8 mouse cellular contexts compared by ENCODE assay signal in the genomic region with DNA sequence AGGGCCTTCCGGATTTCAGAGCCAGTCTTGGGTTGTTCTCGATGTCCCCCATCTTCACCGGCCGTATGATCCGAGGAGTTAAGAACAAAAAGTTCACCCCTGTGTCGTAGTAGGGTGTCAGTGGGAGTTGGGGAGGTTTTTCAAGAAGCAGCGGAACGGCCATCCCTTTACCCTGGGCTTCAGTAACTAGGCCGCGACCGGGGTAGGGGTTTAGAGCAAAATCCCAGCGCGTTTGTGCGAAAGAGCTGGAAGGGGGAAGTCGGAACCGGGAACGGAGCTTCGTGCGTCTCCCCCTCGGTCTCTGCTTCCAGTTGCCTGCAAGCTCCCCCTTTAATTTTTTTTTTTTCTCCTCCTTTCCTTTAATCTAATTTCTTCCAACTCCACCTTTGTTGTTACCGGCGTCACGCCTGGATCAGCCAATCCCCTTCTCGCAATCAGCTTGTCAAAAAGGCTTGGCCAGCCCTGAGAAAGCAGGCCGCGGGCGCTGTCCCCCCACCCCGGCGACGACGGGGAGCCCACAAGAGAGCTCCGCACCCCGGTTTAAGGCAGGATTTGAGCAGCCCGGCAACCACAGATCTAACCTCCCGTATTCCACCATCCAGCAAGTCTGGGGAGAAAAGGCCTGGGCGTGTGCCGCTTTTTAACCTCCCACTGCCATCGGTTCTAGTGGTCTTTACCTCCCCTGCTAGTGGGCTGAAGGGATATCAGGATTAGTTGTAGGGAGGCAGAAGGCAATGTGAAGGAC. TPM values are rescaled to one million over a fixed set of nuclear protein-coding genes. Genes with fewer than 3 reads are reported as not detected.
DNase-seq lines count a peak whose midpoint lies in the region; ATAC-seq lines count a peak whose summit lies in the region.

No protein-coding gene starts in this region.

- under 1% methylated on average over 38 of the region's 38 CpGs for WGBS in intestine, embryonic 16.5 days

- no peaks in the 10 kb centered on the region for H3K36me3 ChIP-seq in intestine, embryonic 16.5 days (ENCODE audit: control insufficient read depth, insufficient read depth, low read length)

- peaks cover 15% of the 10 kb centered on the region for H3K4me1 ChIP-seq in intestine, embryonic 16.5 days (ENCODE audit: control insufficient read depth, insufficient read depth, low read length)

- H3K9ac ChIP-seq in intestine, embryonic 16.5 days (ENCODE audit: low read depth, low read length): peak overlapping the region; percentile 100

- H3K4me2 ChIP-seq in intestine, embryonic 16.5 days (ENCODE audit: low read depth, low read length): peak overlapping the region; percentile 96

- intact Hi-C loops in left cerebral cortex, postnatal 25 days (cut with DNase I): loop anchor here (1.0 to 2.0 kb wide), 4 partner anchors 23 to 88 kb away; partner anchors contain the start of gene Rundc3a

- peak; percentile 94 for DNase-seq in adrenal gland, postnatal 14 days
- DNase-seq in embryo, embryonic 9.5 days (ENCODE audit: extremely low spot score): peak; percentile 82
- DNase-seq in gastrocnemius, postnatal 4 days (ENCODE audit: low spot score in 2 of 2): peak; percentile 67 to 81
- DNase-seq in left cerebral cortex, postnatal 25 days (ENCODE audit: low spot score in 2 of 2): peak; percentile 90 to 97
- DNase-seq in right cerebral cortex, postnatal 25 days: peak; percentile 90
- DNase-seq in urinary bladder, postnatal 4 days (ENCODE audit: low spot score in 2 of 2): peak; percentile 76 to 78

- peak overlapping the region; percentile 99 for H3K27ac ChIP-seq in intestine, embryonic 16.5 days (ENCODE audit: low read length)

- H3K4me3 ChIP-seq in intestine, embryonic 16.5 days (ENCODE audit: low read length): peak overlapping the region; percentile 99

- ATAC-seq in intestine, embryonic 16.5 days: peak; percentile 16; the same call in 1 of the 2 replicates
- peak; percentile 46 for ATAC-seq in megakaryocyte-erythroid progenitor cell, adult 5-6 weeks (replicated peaks; ENCODE audit: low FRiP score, low TSS enrichment, poor library complexity, severe bottlenecking)

- no peaks in the 10 kb centered on the region for H3K9me3 ChIP-seq in intestine, embryonic 16.5 days (ENCODE audit: control insufficient read depth, low read length)

- H3K27me3 ChIP-seq in intestine, embryonic 16.5 days (replicated peaks; ENCODE audit: control insufficient read depth, insufficient read depth, low read length): no peaks in the 10 kb centered on the region

RNA-seq across cellular contexts. Expression of gene Ubtf, which starts 0.6 kb away (rescaled TPM):
- total RNA-seq in adrenal gland, postnatal 14 days (2021): 102 and 106 TPM in 2 replicates
- total RNA-seq in gastrocnemius, postnatal 4 days (2021): 10 to 100 TPM; 85.8 to 98.3 TPM
- polyA plus RNA-seq in intestine, embryonic 16.5 days (2015; fragmentation: Nextera tagmentation; extraction: Ambion mirVana): 65.5 and 66.0 TPM in 2 replicates
- 100 to 1,000 TPM; 123 to 127 TPM for total RNA-seq in left cerebral cortex, postnatal 25 days (2021)
- 90.4 and 102 TPM in 2 replicates for total RNA-seq in megakaryocyte-erythroid progenitor cell, adult 5-6 weeks (2014; fragmentation: Nextera tagmentation)
- total RNA-seq in megakaryocyte-erythroid progenitor cell, adult 5-6 weeks (2017): 162 and 180 TPM in 2 replicates

RNA-seq across cellular contexts. Expression of gene Atxn7l3, which starts 23.7 kb away (rescaled TPM):
- total RNA-seq in adrenal gland, postnatal 14 days (2021): 47.9 and 53.4 TPM in 2 replicates
- total RNA-seq in gastrocnemius, postnatal 4 days (2021): 10 to 100 TPM; 40.3 to 40.9 TPM
- polyA plus RNA-seq in intestine, embryonic 16.5 days (2015; fragmentation: Nextera tagmentation; extraction: Ambion mirVana): 8.8 and 9.0 TPM in 2 replicates
- total RNA-seq in left cerebral cortex, postnatal 25 days (2021): 100 to 1,000 TPM; 231 to 242 TPM
- 23.2 and 34.0 TPM in 2 replicates for total RNA-seq in megakaryocyte-erythroid progenitor cell, adult 5-6 weeks (2014; fragmentation: Nextera tagmentation)
- 18.3 and 21.5 TPM in 2 replicates for total RNA-seq in megakaryocyte-erythroid progenitor cell, adult 5-6 weeks (2017)

RNA-seq across cellular contexts. Expression of gene Tmub2, which starts 35.4 kb away (rescaled TPM):
- total RNA-seq in adrenal gland, postnatal 14 days (2021): 40.1 and 40.4 TPM in 2 replicates
- 10 to 100 TPM; 25.9 to 26.3 TPM for total RNA-seq in gastrocnemius, postnatal 4 days (2021)
- 52.0 and 54.3 TPM in 2 replicates for polyA plus RNA-seq in intestine, embryonic 16.5 days (2015; fragmentation: Nextera tagmentation; extraction: Ambion mirVana)
- 10 to 100 TPM; 67.8 to 71.4 TPM for total RNA-seq in left cerebral cortex, postnatal 25 days (2021)
- 14.5 and 19.8 TPM in 2 replicates for total RNA-seq in megakaryocyte-erythroid progenitor cell, adult 5-6 weeks (2014; fragmentation: Nextera tagmentation)
- 10.0 and 27.4 TPM in 2 replicates for total RNA-seq in megakaryocyte-erythroid progenitor cell, adult 5-6 weeks (2017)

RNA-seq across cellular contexts. Expression of gene Slc4a1, which starts 45.9 kb away (rescaled TPM):
- total RNA-seq in adrenal gland, postnatal 14 days (2021): 17.5 and 72.4 TPM in 2 replicates
- total RNA-seq in gastrocnemius, postnatal 4 days (2021): 1 to 10 TPM; 2.5 to 7.2 TPM
- polyA plus RNA-seq in intestine, embryonic 16.5 days (2015; fragmentation: Nextera tagmentation; extraction: Ambion mirVana): 11.2 and 19.3 TPM in 2 replicates
- total RNA-seq in left cerebral cortex, postnatal 25 days (2021): under 1 TPM; 0.62 to 0.73 TPM
- total RNA-seq in megakaryocyte-erythroid progenitor cell, adult 5-6 weeks (2014; fragmentation: Nextera tagmentation): 0.42 and 0.46 TPM in 2 replicates
- total RNA-seq in megakaryocyte-erythroid progenitor cell, adult 5-6 weeks (2017): 0.27 and 6.8 TPM in 2 replicates

RNA-seq across cellular contexts. Expression of gene Asb16, which starts 51.6 kb away (rescaled TPM):
- 0.11 and 0.19 TPM in 2 replicates for total RNA-seq in adrenal gland, postnatal 14 days (2021)
- 10 to 100 TPM; 25.7 to 31.1 TPM for total RNA-seq in gastrocnemius, postnatal 4 days (2021)
- 0.05 TPM in 2 replicates for polyA plus RNA-seq in intestine, embryonic 16.5 days (2015; fragmentation: Nextera tagmentation; extraction: Ambion mirVana)
- total RNA-seq in left cerebral cortex, postnatal 25 days (2021): 1 to 10 TPM; 1.2 TPM
- 2.2 and 2.5 TPM in 2 replicates for total RNA-seq in megakaryocyte-erythroid progenitor cell, adult 5-6 weeks (2014; fragmentation: Nextera tagmentation)
- 0.84 and 1.3 TPM in 2 replicates for total RNA-seq in megakaryocyte-erythroid progenitor cell, adult 5-6 weeks (2017)

Comparison
In these comparisons a context has a peak if more than half of its experiments do, and no peak if none do; other contexts are left out.
1. Peak in every context shown above with its lines: DNase-seq, ATAC-seq, H3K4me3 ChIP-seq and H3K27ac ChIP-seq.